Mouse (Mus musculus) cerebellum, adult 9-11 months (tissue): ENCODE results near the gene Arsb.

ENCODE experiments used
- DNase-seq: peaks from one replicate; pipeline ENCODE4 v3.0.0; 2022

Gene Arsb

DNA sequence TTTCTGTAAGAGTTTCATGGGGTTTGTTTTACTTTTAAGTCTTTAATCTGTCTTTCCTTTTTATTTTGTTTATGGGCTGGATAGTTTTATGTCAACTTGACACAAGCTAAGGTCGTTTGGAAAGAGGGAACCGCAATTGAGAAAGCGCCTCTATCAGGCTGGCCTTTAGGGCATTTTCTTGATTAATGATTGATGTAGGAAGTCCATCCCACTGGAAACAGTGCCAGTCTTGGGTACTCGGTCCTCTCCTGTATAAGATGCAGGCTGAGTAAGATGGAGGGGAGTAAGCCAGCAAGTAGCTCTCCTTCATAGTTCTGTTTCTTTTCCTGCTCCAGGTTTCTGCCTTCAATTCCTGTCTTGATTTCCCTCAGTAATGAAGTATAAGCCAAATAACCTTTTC, 76.2 kb downstream of the Arsb start:
- no peak for DNase-seq

DNA sequence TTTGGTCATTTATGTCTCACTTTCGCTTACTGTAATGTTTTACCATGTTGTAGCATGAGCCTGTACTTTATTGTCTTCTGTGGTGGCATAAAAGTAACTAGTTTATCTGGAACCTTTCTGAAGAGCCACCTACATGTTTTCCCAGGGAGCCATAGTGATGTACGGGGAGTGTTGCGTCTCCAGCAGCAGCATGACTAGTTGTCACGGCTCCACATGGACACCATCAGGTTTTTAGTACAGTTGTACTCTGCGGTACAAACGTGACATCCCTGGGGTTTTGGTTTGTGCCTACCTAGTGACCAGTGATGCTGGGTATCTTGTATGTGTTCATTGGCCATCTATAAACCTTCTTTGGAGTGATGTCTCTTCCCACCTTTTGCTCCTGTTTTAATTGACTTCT, 77.2 kb downstream of the Arsb start:
- no peak for DNase-seq

DNA sequence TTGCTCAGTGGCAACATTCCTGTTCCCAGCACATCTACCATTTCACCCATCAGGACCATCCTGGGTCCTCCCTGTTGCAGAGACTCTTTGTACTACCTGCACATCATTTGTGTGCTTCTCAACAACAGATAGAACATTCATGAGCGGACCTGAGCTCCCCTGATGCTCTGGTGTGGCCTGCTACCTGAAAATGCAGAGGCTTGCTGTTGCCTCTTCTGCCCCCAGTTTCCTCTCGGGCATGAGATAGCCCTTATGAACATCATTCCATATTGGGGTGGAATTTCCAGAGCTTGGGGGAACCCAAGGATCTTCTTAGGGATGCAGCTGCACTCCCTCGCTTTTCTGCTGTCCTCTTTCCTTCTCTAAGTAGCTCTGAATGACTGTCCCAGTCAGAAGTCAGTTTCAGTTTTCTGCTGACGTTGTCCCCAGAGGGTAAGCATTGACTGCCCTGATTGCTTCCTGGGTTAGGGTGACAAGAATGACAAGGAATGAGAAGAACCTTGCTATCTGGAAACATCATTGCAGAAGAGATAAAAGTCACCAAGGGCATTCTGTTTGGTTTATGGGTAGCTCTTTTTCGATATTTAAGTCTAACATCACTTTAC, 78.4 kb downstream of the Arsb start:
- DNase-seq: no peak

DNA sequence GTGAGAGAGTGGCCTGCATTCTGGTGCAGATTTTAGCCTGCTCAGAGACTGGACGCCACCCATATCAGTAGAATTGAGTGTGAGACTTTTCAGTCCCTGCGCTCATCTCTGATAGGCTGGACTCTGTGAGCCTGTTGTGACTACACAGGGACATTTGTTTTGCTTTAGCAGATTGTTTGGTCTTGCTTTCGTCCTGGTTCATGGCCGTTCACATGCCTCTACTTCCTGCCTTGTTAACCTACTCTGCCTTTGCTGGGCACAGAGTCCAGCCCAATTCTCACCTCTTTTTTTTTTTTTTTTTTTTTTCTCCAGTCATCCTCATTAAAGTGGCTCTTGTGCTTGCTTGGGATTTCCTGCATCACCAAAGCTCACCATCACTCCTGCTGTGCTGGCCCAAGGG, 79.2 kb downstream of the Arsb start:
- DNase-seq: no peak

DNA sequence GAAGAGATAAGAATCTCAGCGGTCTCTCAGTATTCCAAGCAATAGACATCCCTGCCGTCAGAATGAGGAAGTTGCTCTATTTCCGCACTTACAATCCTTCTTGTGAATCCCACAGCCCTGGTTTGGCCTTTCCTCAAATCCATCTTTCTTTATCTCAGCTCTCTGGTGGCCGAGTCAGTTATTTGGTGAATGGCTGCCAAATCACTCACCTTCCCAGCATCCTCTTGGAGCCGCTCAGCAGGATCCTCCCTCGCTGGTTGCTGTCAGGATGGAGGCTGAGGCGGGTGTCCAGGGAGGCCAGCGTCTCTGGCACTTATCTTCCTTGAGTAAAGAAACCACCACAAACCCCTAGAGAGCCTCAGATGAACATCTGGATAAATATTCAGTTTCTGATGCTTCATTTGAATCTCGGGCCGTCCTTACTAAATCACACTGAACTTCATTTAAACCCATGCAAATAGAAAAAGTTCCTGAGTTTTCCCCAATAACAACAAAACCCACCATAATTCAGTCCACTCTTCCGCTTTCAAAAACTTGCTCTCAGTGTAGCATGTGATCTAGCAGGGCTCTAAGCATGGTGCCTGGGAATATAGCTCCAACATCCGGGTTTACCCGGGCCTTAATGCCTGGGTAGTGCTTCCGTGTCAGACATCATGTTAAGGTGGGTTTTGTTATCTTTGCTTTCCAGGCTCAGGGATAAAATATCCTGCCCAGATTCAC, 81.1 kb downstream of the Arsb start:
- no peak for DNase-seq

DNA sequence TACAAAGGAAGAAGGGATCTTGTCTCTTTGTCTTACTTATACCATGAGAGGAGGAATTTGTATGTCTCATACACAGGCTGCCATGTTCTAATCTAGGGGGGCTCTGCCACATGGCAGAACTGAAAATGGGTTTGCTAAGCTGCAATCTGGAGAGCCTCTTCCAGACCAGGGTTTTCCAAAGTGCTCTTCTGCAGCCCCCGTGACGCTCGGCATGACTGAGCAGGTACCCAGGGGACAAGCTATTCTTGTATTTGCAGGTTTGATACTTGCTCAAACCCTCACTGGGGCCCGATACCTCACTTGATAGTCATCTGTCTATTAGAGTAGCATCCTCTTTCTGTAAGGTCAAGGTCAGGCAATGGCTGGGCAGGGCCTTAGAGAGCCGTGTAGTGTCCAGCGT, 82.3 kb downstream of the Arsb start:
- no peak for DNase-seq

DNA sequence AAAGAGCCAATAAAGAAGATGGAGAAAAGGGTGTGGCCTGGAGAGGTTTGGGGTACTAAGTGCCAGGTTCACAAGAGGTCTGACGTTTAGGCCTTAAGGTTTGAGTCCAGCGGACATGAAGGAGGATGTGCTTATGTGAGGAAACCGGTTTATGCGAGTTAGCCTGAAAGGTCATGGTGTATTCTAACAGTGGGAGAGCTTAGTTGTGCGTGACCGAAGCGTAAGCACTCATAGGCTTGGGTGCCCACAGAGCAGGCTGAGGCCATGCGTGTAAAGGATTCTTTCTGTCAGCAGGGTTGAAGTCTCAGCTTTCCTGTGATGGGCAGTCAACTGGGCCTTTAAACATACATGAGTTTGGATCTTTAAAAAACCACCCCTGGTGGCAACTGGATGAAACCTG, 82.9 kb downstream of the Arsb start:
- DNase-seq: no peak

DNA sequence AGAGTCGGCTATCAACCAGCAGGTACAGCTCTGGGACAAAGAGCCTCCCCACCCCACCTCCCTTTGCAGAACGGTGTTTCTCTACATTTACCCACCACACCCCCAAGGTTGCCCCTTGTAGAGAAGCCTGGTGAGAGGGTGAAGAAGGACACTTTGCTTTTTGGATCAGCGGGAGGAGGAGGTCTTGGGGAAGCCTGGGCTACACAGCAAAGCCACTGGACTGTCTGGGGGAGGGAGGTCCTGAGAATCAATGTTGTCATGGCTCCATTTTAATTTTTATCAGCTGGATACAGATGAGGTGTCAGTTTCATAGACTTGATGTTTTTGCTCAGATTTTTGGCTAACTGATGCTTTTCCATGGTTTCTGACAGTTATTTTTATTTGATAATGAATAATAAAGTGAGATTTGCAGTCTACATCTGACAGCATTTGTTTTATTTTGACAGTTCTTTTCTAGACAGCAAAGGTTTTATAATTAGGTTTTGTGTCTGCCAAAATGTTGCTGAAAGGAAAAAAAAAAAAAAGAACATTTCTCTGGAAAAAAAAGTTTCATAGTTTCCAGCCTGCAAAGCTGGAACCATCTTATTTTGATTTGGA, 83.6 kb downstream of the Arsb start:
- DNase-seq: no peak

DNA sequence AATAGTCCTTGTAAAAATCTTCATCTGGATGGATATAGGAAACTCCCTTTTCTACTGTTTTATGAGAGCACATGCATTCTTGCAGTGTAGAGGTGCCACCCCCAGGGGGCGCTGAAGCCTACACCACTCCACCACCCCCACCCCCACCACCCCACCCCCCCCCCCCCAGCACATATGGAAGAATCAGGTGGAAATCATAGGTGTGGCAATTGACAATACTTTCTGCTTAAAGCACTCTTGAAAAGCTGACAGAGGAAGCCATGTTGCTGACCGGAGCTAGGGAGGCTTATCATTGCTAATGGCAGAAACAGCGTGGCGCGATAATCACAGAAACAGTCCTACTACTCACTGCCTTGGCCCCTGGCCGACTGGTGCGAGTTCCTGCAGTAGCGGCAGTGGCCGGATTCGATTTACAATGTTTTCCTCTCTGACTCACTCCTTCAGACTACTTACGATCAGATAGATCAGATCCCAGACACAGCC, 84.3 kb downstream of the Arsb start:
- DNase-seq: no peak

DNA sequence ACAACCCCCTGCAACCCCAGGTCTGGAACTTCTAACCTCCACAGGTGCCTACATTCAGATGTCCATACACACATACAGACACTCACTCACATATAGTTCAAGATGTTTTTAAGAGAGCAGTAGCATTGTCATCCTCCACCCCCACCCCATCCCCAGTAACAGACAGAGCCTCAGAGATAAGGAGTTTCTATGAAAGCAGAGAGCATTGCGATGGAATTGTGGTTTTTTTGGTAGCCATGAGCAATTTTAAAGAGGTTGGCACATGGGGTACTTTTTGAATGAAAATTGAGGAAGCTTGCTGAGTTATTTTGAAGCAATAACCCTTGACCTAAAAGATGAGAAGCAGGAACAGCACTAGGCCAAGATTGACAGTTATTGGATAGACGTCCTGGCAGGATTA, 89.8 kb downstream of the Arsb start:
- no peak for DNase-seq

DNA sequence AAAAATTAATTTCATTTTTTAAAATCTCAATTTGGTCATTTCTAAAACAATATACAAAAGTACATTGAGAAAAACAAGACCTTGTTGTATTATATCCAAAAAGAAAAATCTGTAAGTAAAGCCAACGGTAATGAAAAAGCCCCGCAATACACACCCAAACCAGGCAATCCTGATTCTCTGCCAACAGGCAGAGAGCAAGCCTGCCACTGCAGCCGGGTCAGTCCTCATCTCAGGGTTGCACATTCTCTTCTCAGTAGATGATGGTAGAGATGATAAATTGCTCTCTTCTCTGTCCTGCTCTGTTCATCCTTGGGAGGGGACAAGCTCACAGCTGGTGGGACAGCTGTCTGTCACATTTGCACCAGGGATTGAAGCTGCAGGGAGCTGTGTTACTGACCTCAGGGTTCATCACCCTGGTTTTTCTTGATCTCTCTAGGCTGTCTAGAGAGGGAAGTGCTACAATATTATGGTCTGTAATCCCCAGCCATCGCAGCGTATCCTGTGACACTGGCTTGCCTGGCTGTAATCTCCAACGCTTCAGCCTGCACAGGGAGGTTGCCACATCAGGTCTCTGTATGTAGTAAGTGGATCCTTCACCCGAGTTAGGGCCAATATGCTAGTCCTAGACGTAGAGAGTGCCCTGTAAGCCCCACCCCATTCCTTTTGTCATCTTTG, 92.8 kb downstream of the Arsb start:
- no peak for DNase-seq

DNA sequence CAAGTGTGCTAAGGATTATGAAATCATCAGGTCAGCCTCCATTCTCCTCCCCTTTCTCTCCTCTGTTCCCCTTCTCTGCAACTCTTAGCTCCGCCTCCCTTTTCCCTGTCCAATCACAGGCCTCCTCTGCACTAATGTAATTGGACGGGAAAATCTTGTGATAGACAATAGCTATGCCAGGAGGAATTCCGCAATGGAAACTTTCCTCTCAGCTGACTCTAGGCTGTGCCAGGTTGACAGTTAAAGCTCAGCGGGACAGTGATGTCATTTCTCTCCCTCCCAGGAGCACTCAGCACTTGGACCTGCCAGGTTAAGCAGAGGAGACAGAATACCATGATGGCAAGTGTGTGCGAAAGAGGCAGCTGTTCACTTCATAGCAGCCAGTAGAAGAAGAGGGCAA, 95.2 kb downstream of the Arsb start:
- DNase-seq: no peak

DNA sequence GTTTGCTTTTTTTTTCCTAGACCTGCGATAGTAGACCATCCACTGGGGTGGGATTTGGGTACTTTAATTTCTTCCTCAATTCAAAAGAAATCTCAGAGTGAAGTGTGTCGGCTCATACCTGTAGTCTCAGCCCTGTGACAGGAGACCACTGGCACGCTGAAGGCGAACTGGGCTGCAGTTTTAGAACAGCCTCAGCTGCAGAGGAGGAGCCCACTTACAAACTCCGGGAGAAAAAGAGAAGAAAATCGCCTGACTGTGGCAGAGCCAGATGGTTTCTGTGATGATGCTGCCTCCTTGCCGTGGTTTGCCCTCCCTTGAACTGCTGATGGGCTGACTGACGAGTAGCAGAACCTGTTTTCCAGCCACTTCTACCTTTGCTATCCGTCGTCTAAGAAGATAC, 100.3 kb downstream of the Arsb start:
- DNase-seq: no peak

DNA sequence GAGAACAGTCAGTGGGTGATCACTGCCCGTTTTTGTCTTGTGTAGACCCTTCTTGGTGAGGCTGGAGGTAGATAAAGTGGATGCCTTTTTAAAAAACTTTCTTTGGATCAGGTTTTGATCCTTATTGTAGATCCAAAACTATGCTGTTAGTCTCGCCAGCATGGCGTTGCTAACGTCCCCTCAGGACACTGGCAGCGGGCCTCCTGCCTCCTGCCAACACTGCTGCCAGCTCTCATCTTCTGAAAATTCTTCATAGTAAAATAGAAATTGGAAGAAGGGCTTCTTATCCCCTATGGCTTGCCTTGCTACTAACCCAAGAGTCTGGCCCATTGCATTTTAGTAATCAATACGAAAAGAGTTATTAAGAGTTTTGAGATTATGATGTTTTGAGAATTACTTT, 101.2 kb downstream of the Arsb start:
- no peak for DNase-seq

DNA sequence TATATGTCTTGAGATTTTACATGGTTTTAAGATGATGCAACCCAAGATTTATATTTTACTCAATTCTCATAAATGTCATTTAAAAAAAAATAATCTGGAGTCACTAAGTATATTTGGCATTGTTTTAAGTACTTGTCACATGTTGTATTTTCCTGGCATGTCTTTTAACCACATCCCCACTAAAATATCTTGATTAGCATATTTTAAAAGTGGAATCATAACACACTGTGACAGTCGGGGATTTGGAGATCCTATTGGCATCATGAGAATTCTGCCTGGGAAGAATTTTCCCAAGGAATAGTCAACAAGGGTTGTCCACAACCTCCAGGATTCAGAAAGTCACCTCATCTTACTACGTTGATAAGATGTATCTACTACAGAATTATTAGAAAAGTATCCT, 106.5 kb downstream of the Arsb start:
- no peak for DNase-seq

DNA sequence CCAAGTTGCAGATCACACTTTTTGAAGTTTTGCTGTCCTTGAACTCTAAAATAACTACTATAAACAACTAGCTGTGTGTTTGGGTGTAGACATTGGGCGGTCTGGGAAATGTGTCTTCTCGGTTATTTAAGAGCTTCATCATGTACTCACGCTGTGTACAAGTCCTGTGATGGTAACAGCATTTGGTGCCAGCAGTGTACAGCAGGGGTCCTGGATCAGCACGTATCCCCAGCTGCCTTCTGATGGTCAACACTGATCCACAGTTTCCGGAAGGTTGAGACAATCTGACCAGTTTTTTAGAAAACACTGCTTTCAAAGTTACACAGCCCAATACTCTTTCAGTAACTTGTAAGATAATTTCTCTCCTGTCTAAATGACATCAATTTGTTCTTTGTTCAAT, 108.0 kb downstream of the Arsb start:
- DNase-seq: peak; percentile 43

DNA sequence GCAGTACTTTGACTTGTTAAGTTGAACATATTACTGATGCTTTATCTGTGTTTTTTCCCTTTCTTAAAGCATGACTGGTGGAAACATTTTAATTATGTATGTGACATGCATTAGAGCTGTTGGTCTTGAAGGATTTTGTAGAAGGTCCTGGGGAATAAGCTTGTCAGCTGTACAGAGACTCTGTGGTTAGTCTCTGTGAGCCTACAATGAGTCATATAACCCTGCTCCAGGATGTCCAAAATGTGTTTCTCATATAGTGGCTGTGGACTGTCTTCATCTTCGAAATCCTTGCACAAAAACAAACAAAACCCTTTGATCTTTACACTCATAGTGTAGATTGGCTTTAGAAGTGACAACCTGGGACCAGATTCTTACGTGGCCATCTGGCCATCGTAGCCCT, 110.7 kb downstream of the Arsb start:
- no peak for DNase-seq

DNA sequence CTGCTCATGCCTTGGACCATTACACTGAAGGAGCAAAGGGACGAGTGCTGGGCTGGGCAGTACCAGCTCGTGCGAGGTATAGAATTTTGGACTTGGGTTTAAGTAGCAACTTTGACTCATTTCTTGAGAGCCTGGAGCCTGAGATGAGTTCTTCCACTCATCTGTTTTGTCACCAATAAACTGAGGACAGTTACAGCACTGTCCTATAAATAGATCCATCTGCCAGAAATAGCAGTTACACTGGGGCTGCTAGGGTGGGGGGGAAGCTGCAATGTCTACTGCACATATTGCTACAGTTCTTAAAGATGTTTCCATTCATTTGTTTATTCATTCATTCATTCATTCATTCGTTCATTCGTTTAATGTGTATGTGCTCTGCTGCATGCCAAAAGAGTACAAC, 115.6 kb downstream of the Arsb start:
- no peak for DNase-seq

DNA sequence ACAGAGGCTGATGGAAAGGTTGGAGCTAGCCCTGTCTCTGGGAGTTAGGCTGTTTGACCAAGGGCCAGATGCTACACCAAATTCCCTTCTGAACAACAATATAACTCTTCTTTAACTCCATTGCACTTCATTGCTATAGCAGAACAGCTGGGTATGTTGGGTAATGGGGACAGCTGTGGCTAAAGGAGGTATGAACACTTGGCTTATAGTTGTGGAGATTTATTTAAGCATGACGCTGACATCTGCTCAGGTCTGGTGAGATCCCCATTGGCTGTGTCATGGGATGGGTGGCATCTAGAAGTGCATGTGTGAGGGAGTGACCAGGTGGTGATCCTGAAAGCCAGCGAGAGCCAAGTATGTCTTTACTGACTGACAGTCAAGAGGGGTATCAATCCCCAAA, 116.8 kb downstream of the Arsb start:
- no peak for DNase-seq

DNA sequence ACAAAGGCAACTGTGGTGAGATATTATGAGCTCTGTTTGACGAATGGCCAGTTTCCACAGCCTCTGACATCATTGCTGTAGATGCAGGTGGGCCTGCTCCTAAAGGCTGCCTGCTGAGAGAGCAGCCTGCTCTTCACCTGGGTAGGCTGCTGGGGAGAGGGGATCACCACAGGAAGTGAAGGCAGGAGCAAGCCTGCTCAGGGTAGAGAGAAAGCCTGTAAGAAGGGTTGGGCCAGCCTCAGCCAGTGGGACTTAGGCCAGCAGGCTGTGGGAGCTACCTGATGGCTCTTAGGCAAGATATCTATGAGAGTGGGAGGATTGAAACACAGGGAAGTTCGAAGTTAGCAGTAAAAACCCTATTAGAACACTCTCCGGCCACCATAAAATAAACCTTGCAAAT, 117.5 kb downstream of the Arsb start:
- DNase-seq: peak; percentile 51

DNA sequence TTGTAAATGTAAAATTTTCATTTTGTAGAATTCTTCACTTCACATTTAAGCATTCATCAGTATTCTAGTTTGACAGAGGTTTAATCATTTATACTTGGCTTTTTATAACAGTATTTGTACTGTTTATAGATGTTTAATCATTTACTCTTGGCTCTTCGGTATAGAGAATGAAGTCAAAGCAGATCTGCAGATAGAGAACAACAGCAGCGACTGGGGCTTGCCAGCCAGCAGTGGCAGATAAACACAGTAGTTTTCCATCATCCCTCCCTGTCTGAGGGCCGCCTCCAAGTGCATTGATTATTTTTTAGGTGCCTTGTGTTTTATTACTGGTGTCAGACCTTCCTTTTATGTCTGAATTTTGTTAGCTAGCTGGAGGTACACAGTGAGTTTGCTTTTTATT, 118.6 kb downstream of the Arsb start:
- no peak for DNase-seq

DNA sequence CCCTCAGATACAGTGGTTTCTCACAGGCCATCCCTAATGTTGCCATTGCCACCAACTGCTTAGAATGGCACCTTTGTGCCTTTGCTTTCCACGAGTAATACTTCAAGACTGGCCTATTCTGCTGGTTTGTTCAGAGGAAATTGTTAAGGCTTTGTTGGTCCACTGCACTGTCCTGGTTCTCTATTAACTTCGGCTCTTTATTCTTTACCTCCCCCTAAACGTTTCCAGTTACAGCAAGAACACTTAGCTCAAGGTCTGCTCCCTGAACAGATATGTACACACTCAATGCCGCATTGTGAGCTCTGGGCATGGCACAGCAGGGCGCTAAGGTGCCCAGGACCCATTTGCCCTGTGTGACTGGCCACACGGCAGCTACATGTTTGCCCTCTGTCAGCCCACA, 119.8 kb downstream of the Arsb start:
- DNase-seq: no peak

DNA sequence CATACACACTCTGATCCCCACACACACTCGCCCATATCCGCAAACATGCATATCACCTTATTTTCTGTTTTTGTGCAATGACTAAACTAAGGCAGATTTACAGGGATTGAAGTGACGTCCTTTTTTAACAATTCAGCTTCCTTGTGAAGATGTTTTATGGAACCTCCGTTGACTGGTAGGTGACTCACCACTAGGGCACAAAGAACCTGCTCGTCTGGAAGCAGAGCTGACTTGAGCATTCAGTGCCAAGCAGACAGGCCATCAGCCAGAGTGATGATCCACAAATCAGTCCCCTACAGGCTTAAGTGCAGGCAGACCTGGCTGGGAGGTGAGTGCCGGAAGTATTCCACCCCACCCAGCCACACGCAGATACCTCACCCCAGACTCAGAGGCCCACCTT, 120.7 kb downstream of the Arsb start:
- DNase-seq: no peak

DNA sequence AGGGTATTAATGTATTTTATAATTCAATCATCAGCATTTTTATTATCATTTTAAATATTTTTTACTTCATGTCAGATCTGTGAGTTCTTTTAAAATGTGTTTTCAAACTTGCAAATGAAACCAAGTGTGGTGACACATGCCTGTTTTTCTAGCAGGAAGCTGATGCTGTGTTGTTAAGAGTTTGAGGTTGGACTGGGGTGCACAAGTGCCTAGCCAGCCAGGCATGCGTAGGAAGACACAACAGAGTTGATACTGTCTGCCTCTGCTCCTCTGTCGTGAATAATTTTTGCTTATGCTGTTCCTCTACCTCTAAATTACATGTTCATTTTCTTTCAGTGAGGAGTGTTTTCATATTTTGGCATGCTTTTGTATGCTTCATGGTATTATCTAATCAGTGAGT, 122.7 kb downstream of the Arsb start:
- DNase-seq: no peak
